Mouse (Mus musculus): Measurements from ENCODE around the gene Zswim3. TPM values are rescaled to one million over a fixed set of nuclear protein-coding genes. Genes with fewer than 3 reads are reported as not detected.

The Zswim3 gene
- 18.0 and 19.5 TPM in 2 replicates for polyA plus RNA-seq (2012; rRNA removed)

DNA sequence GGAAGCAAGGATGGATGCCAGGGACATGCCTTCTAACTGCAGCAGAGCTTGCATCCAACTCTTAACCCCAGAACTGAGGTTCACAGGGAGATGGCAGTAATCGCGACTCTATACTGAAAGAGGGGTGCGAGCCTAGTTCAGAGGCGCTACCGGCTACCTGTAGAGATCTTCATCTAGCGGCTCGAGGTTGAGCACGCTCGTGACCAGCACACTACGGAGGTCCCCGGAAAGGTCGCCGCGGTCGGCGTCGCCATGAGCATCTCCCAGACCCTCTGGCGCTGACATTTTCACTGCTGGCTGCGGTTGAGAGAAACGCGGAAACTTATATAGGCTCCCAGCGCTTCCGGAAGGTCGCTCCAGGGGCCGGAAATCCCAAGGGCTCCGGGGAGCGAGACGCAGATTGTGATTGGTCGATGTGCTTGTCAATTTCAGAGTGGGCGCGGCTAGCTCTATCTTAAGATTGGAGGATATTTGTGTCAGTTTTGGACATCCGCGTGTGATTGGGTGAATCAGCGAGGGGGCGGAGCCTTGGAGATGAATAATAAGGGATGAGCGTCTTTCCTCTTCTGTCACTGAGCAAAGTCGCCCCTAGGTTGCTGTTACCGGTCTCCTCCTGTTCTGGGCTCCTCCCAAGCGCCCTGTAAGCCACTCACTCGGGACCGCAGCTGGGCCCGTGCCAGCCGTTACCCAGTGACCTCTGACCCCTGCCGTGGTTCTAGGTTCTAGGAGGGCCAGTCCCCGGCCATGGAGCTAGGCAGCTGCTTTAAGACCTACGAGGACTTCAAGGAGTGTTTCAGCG is at the start of gene Zswim3, which contains the start of gene Acot8:
Gene Zswim3 (plus strand): TSS at position 566 of the 799 bp plus-strand sequence.
Gene Acot8 (minus strand): TSS at position 350 of the 799 bp plus-strand sequence.
- no peak for TF ChIP-seq CTCF (IDR thresholded peaks at IDR 0.05; ENCODE audit: control insufficient read depth, insufficient read depth, insufficient replicate concordance, low read depth, low read length)
- TF ChIP-seq POLR2A (IDR thresholded peaks at IDR 0.05; ENCODE audit: control insufficient read depth, low read depth, low read length): peak; percentile 55
- H3K27ac ChIP-seq (ENCODE audit: control insufficient read depth, insufficient read depth, low read depth, low read length): peak within 1 kb of the TSS; percentile 95
- H3K36me3 ChIP-seq (ENCODE audit: control insufficient read depth, insufficient read depth, low read length): no peaks in the 10 kb centered on the region
- H3K27me3 ChIP-seq (ENCODE audit: control insufficient read depth, insufficient read depth, low read length): no peaks in the 10 kb centered on the region
- H3K4me3 ChIP-seq (ENCODE audit: control insufficient read depth, low read depth, low read length): peak within 1 kb of the TSS; percentile 99
- H3K4me1 ChIP-seq (ENCODE audit: control insufficient read depth, insufficient read depth, low read length): peaks cover 17% of the 10 kb centered on the region

DNA sequence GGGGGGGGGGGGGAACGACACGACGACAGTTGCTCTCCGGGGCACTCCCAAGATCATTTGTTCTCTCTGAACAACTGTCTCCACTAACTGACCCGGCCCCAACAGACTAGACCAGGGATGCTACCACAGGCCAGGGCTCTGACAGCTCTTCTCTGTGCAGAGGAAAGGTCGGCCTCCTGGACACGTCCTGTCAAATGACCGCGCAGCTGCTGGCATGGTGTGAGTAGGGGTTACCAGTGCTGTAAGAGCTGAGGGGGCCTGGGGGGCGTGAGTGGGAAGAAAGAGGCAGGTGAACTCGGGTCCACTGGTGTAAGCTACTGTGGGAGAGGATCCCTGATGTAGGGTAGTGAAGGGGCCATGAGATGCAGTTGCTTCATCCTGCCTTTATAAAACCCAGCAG is 47.1 kb upstream of the Zswim3 start:
- no peaks in the 10 kb centered on the region for H3K4me1 ChIP-seq (ENCODE audit: control insufficient read depth, insufficient read depth, low read length)
- no peak overlapping the region for H3K27ac ChIP-seq (ENCODE audit: control insufficient read depth, insufficient read depth, low read depth, low read length)
- no peak overlapping the region for H3K4me3 ChIP-seq (ENCODE audit: control insufficient read depth, low read depth, low read length)
- no peak for TF ChIP-seq POLR2A (IDR thresholded peaks at IDR 0.05; ENCODE audit: control insufficient read depth, low read depth, low read length)
- no peak for TF ChIP-seq CTCF (IDR thresholded peaks at IDR 0.05; ENCODE audit: control insufficient read depth, insufficient read depth, insufficient replicate concordance, low read depth, low read length)
- H3K36me3 ChIP-seq (ENCODE audit: control insufficient read depth, insufficient read depth, low read length): no peaks in the 10 kb centered on the region; the same call in none of the 2 replicates
- H3K27me3 ChIP-seq (ENCODE audit: control insufficient read depth, insufficient read depth, low read length): no peaks in the 10 kb centered on the region

DNA sequence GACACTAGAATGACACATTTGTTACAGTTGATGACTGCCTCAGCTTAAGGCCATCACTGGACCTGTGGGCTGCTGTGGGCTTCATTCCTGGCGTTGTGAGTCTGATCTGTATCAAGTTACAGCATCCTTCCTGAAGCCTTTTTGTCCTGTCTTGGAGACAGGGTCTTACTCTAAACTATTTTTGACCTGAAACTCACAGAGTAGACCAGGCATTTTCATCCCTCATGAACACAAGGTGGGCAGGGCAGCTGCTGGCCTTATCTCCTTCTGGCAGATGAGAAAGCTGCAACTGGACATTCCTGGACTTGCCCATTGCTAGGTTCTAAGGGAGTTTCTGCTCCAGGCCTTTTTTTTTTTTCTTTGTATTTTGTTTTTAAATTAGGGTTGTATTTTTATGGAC is 46.2 kb upstream of the Zswim3 start:
- TF ChIP-seq POLR2A (IDR thresholded peaks at IDR 0.05; ENCODE audit: control insufficient read depth, low read depth, low read length) (no peak), CTCF (IDR thresholded peaks at IDR 0.05; ENCODE audit: control insufficient read depth, insufficient read depth, insufficient replicate concordance, low read depth, low read length) (no peak)
- Histone ChIP-seq H3K36me3 (ENCODE audit: control insufficient read depth, insufficient read depth, low read length) (no peaks in the 10 kb centered on the region; the same call in none of the 2 replicates), H3K27ac (ENCODE audit: control insufficient read depth, insufficient read depth, low read depth, low read length) (no peak overlapping the region), H3K27me3 (ENCODE audit: control insufficient read depth, insufficient read depth, low read length) (no peaks in the 10 kb centered on the region), H3K4me1 (ENCODE audit: control insufficient read depth, insufficient read depth, low read length) (no peaks in the 10 kb centered on the region), H3K4me3 (ENCODE audit: control insufficient read depth, low read depth, low read length) (no peak overlapping the region)

DNA sequence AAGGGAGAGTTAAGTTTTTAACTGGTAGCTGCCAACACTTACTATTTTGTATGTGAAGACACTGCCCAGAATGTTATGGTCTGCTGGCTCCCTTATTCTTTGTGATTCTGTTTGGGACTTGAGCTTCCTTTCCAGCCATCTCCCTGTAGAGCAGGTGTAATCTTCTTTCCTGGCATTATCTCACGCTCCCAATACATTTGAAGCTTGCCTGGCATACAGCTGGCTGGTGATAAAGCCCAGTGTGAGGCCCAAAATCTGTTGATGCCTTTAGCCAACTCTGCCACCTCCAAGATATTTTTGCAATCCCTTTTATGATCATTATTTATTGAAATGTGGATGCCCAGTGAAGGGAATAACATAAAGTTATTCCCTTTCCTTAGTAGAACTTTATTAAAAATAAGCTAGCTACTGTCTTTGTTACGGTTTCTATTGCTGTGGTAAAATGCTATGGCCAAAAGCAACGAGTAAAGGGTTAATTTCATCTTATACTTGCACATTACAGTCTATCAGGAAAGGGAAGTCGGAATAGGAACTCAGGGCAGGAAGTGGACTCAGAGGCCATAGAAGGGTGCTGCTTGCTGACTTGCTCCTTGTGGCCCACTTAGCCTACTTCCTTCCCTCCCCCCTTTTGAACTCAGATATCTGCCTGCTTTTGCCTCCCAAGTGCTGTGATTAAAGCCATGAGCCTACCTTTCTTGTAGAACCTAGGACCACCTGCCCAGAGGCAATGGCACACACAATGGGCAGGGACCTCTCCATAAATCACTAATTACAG is 44.7 kb upstream of the Zswim3 start:
- Histone ChIP-seq H3K27ac (ENCODE audit: control insufficient read depth, insufficient read depth, low read depth, low read length) (no peak overlapping the region), H3K27me3 (ENCODE audit: control insufficient read depth, insufficient read depth, low read length) (no peaks in the 10 kb centered on the region), H3K4me3 (ENCODE audit: control insufficient read depth, low read depth, low read length) (no peak overlapping the region), H3K36me3 (ENCODE audit: control insufficient read depth, insufficient read depth, low read length) (no peaks in the 10 kb centered on the region; the same call in none of the 2 replicates), H3K4me1 (ENCODE audit: control insufficient read depth, insufficient read depth, low read length) (no peaks in the 10 kb centered on the region)
- TF ChIP-seq POLR2A (IDR thresholded peaks at IDR 0.05; ENCODE audit: control insufficient read depth, low read depth, low read length) (no peak), CTCF (IDR thresholded peaks at IDR 0.05; ENCODE audit: control insufficient read depth, insufficient read depth, insufficient replicate concordance, low read depth, low read length) (no peak)

DNA sequence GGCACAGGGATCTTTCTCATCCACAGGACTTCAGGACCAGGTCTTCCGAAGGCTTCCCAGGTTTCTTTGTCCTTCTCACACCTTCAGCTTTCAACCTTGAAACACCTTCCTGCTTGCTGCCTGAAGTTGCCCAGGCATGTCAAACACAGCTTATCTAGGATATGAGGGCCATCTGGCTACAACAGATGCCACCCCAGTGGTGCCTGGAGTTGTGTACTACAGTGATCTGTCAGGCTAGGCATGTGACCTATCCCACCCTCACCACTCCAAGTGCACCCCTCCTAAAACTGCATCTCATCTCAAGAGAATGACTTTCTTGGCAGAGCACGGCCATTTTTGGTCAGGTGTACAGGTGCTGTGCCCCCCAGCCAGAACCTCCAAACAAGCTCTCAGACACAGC is 43.4 kb upstream of the Zswim3 start:
- no peak overlapping the region for H3K27ac ChIP-seq (ENCODE audit: control insufficient read depth, insufficient read depth, low read depth, low read length)

DNA sequence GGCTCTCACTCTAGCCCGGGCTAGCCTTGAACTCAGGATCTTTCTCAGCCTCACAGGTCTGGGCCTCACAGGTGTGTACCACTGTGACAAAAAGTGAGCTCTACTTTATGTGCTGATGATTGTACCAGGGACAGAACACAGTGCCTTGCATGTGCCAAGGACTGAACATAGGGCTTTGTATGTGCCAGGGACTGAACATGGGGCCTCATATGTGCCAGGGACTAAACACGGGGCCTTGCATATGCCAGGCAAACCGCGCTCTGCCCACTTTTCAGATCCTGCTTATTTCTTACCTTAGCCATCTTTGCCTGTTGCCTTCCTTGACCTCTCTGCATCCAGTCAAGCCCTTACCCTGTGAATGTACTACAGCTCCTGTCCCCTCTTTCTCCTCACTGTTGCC is 42.9 kb upstream of the Zswim3 start:
- H3K27me3 ChIP-seq (ENCODE audit: control insufficient read depth, insufficient read depth, low read length): no peaks in the 10 kb centered on the region
- TF ChIP-seq CTCF (IDR thresholded peaks at IDR 0.05; ENCODE audit: control insufficient read depth, insufficient read depth, insufficient replicate concordance, low read depth, low read length): no peak
- no peak for TF ChIP-seq POLR2A (IDR thresholded peaks at IDR 0.05; ENCODE audit: control insufficient read depth, low read depth, low read length)
- no peaks in the 10 kb centered on the region for H3K4me1 ChIP-seq (ENCODE audit: control insufficient read depth, insufficient read depth, low read length)
- H3K27ac ChIP-seq (ENCODE audit: control insufficient read depth, insufficient read depth, low read depth, low read length): no peak overlapping the region
- no peak overlapping the region for H3K4me3 ChIP-seq (ENCODE audit: control insufficient read depth, low read depth, low read length)
- peaks cover 1% of the 10 kb centered on the region for H3K36me3 ChIP-seq (ENCODE audit: control insufficient read depth, insufficient read depth, low read length)

More for the DNA sequence above, 43.4 kb upstream of the Zswim3 start:
- TF ChIP-seq POLR2A (IDR thresholded peaks at IDR 0.05; ENCODE audit: control insufficient read depth, low read depth, low read length) (no peak), CTCF (IDR thresholded peaks at IDR 0.05; ENCODE audit: control insufficient read depth, insufficient read depth, insufficient replicate concordance, low read depth, low read length) (no peak)
- Histone ChIP-seq H3K4me3 (ENCODE audit: control insufficient read depth, low read depth, low read length) (no peak overlapping the region), H3K36me3 (ENCODE audit: control insufficient read depth, insufficient read depth, low read length) (no peaks in the 10 kb centered on the region; the same call in none of the 2 replicates), H3K4me1 (ENCODE audit: control insufficient read depth, insufficient read depth, low read length) (no peaks in the 10 kb centered on the region), H3K27me3 (ENCODE audit: control insufficient read depth, insufficient read depth, low read length) (no peaks in the 10 kb centered on the region)

DNA sequence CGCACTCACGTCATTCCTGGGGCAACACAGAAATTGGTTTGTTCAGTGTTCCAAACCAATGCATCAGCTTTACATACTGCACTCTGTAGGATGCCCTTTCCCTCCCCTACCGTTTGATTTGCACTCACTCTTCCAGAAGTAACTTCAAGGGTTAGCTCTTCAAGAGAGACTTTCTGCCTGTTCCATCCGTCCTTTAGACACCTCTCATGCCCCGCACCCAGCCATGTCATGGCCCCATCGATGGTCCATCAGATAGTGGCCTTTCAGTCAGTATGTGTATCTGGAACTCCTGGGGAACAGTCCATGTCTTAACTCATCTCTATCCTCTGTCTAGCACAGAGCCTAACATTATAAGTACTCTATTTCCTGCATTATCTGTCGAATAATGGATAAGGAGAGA is 42.3 kb upstream of the Zswim3 start:
- H3K27me3 ChIP-seq (ENCODE audit: control insufficient read depth, insufficient read depth, low read length): no peaks in the 10 kb centered on the region
- H3K4me3 ChIP-seq (ENCODE audit: control insufficient read depth, low read depth, low read length): no peak overlapping the region
- no peak overlapping the region for H3K27ac ChIP-seq (ENCODE audit: control insufficient read depth, insufficient read depth, low read depth, low read length)
- no peaks in the 10 kb centered on the region for H3K4me1 ChIP-seq (ENCODE audit: control insufficient read depth, insufficient read depth, low read length)
- H3K36me3 ChIP-seq (ENCODE audit: control insufficient read depth, insufficient read depth, low read length): peaks cover 1% of the 10 kb centered on the region
- no peak for TF ChIP-seq POLR2A (IDR thresholded peaks at IDR 0.05; ENCODE audit: control insufficient read depth, low read depth, low read length)
- no peak for TF ChIP-seq CTCF (IDR thresholded peaks at IDR 0.05; ENCODE audit: control insufficient read depth, insufficient read depth, insufficient replicate concordance, low read depth, low read length)
